21 mouse cellular contexts compared by ENCODE assay signal in genomic region chr17:50069205-50069604, GRCm38 (mm10).
DNase-seq lines count a peak whose midpoint lies in the region; ATAC-seq and TF ChIP-seq lines count a peak whose summit lies in the region.
"Had no signal": no experiment of that assay in that cellular context is flagged by ENCODE, and none has a peak within 500 bp of the region (broad histone marks: within the 10 kb centered on the region; RNA-seq: fewer than 3 reads in every experiment).

No protein-coding gene starts in this region.

- peaks cover 33 to 81% of the 10 kb centered on the region in 2 experiments for H3K4me1 ChIP-seq in CH12.LX (ENCODE audit: control insufficient read depth in 1 of 2, insufficient read depth in 2 of 2)
- peaks cover 52% of the 10 kb centered on the region for H3K4me1 ChIP-seq in liver, embryonic 13.5 days (replicated peaks)
- H3K4me1 ChIP-seq in kidney, embryonic 16.5 days (ENCODE audit: insufficient read depth, low read length) = 0 out of 2 replicates have a peak, but pooled peaks cover 4% of the 10 kb centered on the region
- H3K4me1 ChIP-seq in hindbrain, embryonic 10.5 days (replicated peaks) = peaks cover 7% of the 10 kb centered on the region
- H3K4me1 ChIP-seq: midbrain, embryonic 12.5 days had no signal

- no peak for TF ChIP-seq RAD21 in CH12.LX (IDR thresholded peaks at IDR 0.05; ENCODE audit: low read depth, low read length)

- no peaks in the 10 kb centered on the region for H3K9me3 ChIP-seq in CH12.LX (replicated peaks; ENCODE audit: low read length)
- H3K9me3 ChIP-seq in liver, embryonic 13.5 days (replicated peaks) = no peaks in the 10 kb centered on the region
- no peaks in the 10 kb centered on the region for H3K9me3 ChIP-seq in kidney, embryonic 16.5 days (ENCODE audit: low read length)
- H3K9me3 ChIP-seq in hindbrain, embryonic 10.5 days = no peaks in the 10 kb centered on the region
- H3K9me3 ChIP-seq: forebrain, embryonic 10.5 days; hindbrain, embryonic 15.5 days; midbrain, embryonic 12.5 days; neural tube, embryonic 15.5 days had no signal

- in situ Hi-C loops in CH12.LX (cut with MboI; ENCODE audit: low pct_ligation_motif_present, low pct_unique_long_range_greater_than_20kb, low sequenced_read_pairs) = no loop called here

- 69% methylated on average over 5 of the region's 5 CpGs for WGBS in liver, embryonic 13.5 days (ENCODE audit: insufficient replicate concordance)
- 72% methylated on average over 5 of the region's 5 CpGs for WGBS in kidney, embryonic 16.5 days
- 88% methylated on average over 5 of the region's 5 CpGs for WGBS in hindbrain, embryonic 10.5 days

- dilution Hi-C loops in CH12.LX (cut with MboI; ENCODE audit: extremely low pct_ligation_motif_present, extremely low pct_unique_long_range_greater_than_20kb, low sequenced_read_pairs) = no loop called here

- no peak for ATAC-seq in liver, embryonic 13.5 days (ENCODE audit: low read depth)
- no peak for ATAC-seq in kidney, embryonic 16.5 days (ENCODE audit: low FRiP score, low TSS enrichment)
- ATAC-seq: Patski had no signal

- no peak for TF ChIP-seq CTCF in CH12.LX (conservative IDR thresholded peaks at IDR 0.05 in 1 of 2, IDR thresholded peaks at IDR 0.05 in 1 of 2; ENCODE audit: low read depth in 2 of 2, low read length in 2 of 2)

- H3K36me3 ChIP-seq in CH12.LX (replicated peaks in 1 of 2; ENCODE audit: control insufficient read depth in 1 of 2, insufficient read depth in 1 of 2, low read length in 1 of 2) = peaks cover 29% of the 10 kb centered on the region in 2 experiments
- no peaks in the 10 kb centered on the region for H3K36me3 ChIP-seq in liver, embryonic 13.5 days
- no peaks in the 10 kb centered on the region for H3K36me3 ChIP-seq in kidney, embryonic 16.5 days (ENCODE audit: insufficient read depth, low read length)
- no peaks in the 10 kb centered on the region for H3K36me3 ChIP-seq in hindbrain, embryonic 10.5 days
- H3K36me3 ChIP-seq: forebrain, embryonic 10.5 days; hindbrain, embryonic 15.5 days; midbrain, embryonic 12.5 days; neural tube, embryonic 15.5 days had no signal

- H3K27ac ChIP-seq in CH12.LX (ENCODE audit: insufficient read depth, low read depth) = peak overlapping the region; percentile 93
- H3K27ac ChIP-seq in liver, embryonic 13.5 days = peak overlapping the region; percentile 92
- no peak overlapping the region for H3K27ac ChIP-seq in kidney, embryonic 16.5 days (ENCODE audit: low read length)
- H3K27ac ChIP-seq in hindbrain, embryonic 10.5 days = no peak overlapping the region
- H3K27ac ChIP-seq: forebrain, embryonic 10.5 days; hindbrain, embryonic 15.5 days; midbrain, embryonic 12.5 days; neural tube, embryonic 15.5 days had no signal

- peaks cover 20% of the 10 kb centered on the region for H3K79me2 ChIP-seq in CH12.LX (replicated peaks; ENCODE audit: control insufficient read depth, extremely low read depth, insufficient read depth, poor library complexity, severe bottlenecking)

- peak overlapping the region; percentile 26; the same call in 1 of the 2 replicates for H3K4me2 ChIP-seq in CH12.LX (ENCODE audit: insufficient read depth, low read depth, poor library complexity, severe bottlenecking)
- H3K4me2 ChIP-seq in liver, embryonic 13.5 days = peak overlapping the region; percentile 57
- no peak overlapping the region for H3K4me2 ChIP-seq in kidney, embryonic 16.5 days (replicated peaks; ENCODE audit: low read depth, low read length)
- H3K4me2 ChIP-seq: hindbrain, embryonic 15.5 days; midbrain, embryonic 12.5 days; neural tube, embryonic 15.5 days had no signal

- H3K4me3 ChIP-seq in CH12.LX (replicated peaks in 1 of 3; ENCODE audit: low read depth in 2 of 3, low read length in 2 of 3, poor library complexity in 1 of 3) = no peak overlapping the region
- H3K4me3 ChIP-seq in liver, embryonic 13.5 days (replicated peaks) = no peak overlapping the region
- H3K4me3 ChIP-seq in kidney, embryonic 16.5 days (ENCODE audit: low read length) = no peak overlapping the region
- H3K4me3 ChIP-seq in hindbrain, embryonic 10.5 days = no peak overlapping the region
- H3K4me3 ChIP-seq: forebrain, embryonic 10.5 days; hindbrain, embryonic 15.5 days; midbrain, embryonic 12.5 days; neural tube, embryonic 15.5 days had no signal

- intact Hi-C loops in left cerebral cortex, postnatal 14 days (cut with DNase I) = no loop called here

- H3K9ac ChIP-seq in CH12.LX (ENCODE audit: insufficient read depth, low read depth) = no peak overlapping the region; the same call in 1 of the 2 replicates
- H3K9ac ChIP-seq in liver, embryonic 13.5 days = no peak overlapping the region; the same call in 1 of the 2 replicates
- H3K9ac ChIP-seq in kidney, embryonic 16.5 days (replicated peaks; ENCODE audit: low read length) = no peak overlapping the region
- H3K9ac ChIP-seq: hindbrain, embryonic 15.5 days; midbrain, embryonic 12.5 days; neural tube, embryonic 15.5 days had no signal

- no peaks in the 10 kb centered on the region for H3K27me3 ChIP-seq in CH12.LX (replicated peaks)
- H3K27me3 ChIP-seq in liver, embryonic 13.5 days = no peaks in the 10 kb centered on the region
- H3K27me3 ChIP-seq in kidney, embryonic 16.5 days (ENCODE audit: insufficient read depth, low read length) = no peaks in the 10 kb centered on the region
- no peaks in the 10 kb centered on the region for H3K27me3 ChIP-seq in hindbrain, embryonic 10.5 days (ENCODE audit: insufficient read depth, poor library complexity, severe bottlenecking)
- H3K27me3 ChIP-seq: hindbrain, embryonic 15.5 days; midbrain, embryonic 12.5 days; neural tube, embryonic 15.5 days; Patski had no signal

- peak; percentile 10 to 65 for DNase-seq in frontal cortex, adult 2 months (ENCODE audit: extremely low spot score in 1 of 2, low spot score in 1 of 2)
- no peak for DNase-seq in frontal cortex, postnatal 10 days (ENCODE audit: low spot score in 2 of 2)
- DNase-seq in left cerebral cortex, postnatal 14 days (ENCODE audit: low spot score in 2 of 2) = peak; percentile 24 to 52
- no peak for DNase-seq in left cerebral cortex, adult 11 months (ENCODE audit: low spot score)
- peak; percentile 54 for DNase-seq in CH12.LX (ENCODE audit: extremely low read depth)
- DNase-seq in liver, embryonic 13.5 days = no peak
- DNase-seq in hindbrain, embryonic 10.5 days (ENCODE audit: low spot score) = no peak
- DNase-seq: adrenal gland, adult 8-10 months; cerebellum, adult 18-20 months; cerebellum, postnatal 14 days; gastrocnemius, postnatal 14 days; heart, postnatal 36 days; kidney, adult 2 months; kidney, postnatal 10 days; lung, postnatal 10 days had no signal

- TF ChIP-seq EP300 in CH12.LX (IDR thresholded peaks at IDR 0.05; ENCODE audit: low read length) = no peak

- no peak; the same call in 1 of the 2 replicates for TF ChIP-seq POLR2A in CH12.LX (IDR thresholded peaks at IDR 0.05; ENCODE audit: low read depth, low read length)

TF ChIP-seq in CH12.LX, 34 proteins besides CTCF, POLR2A, EP300 and RAD21:
- TF ChIP-seq POLR2AphosphoS2 (IDR thresholded peaks at IDR 0.05; ENCODE audit: low read depth, low read length) = peak; percentile 10; the same call in 1 of the 2 replicates
- no peak for TF ChIP-seq JUN (IDR thresholded peaks at IDR 0.05; ENCODE audit: insufficient read depth, low read depth, low read length)
- 0 out of 2 replicates have a peak, but pooled peaks have one; percentile 14 for TF ChIP-seq MAZ (IDR thresholded peaks at IDR 0.05; ENCODE audit: low read depth, low read length)
- TF ChIP-seq ZNF384 (IDR thresholded peaks at IDR 0.05; ENCODE audit: low read depth, low read length) = 0 out of 2 replicates have a peak, but pooled peaks have one; percentile 15

Comparison
In these comparisons a context has a peak if more than half of its experiments do, and no peak if none do; other contexts are left out.
1. DNase-seq: peak in frontal cortex, adult 2 months (2 of 2), left cerebral cortex, postnatal 14 days (2 of 2) and CH12.LX (single experiment); none in frontal cortex, postnatal 10 days (0 of 2), left cerebral cortex, adult 11 months (single experiment), liver, embryonic 13.5 days (single experiment) and hindbrain, embryonic 10.5 days (single experiment).
2. H3K27ac ChIP-seq: peak in CH12.LX (single experiment) and liver, embryonic 13.5 days (single experiment); none in kidney, embryonic 16.5 days (single experiment) and hindbrain, embryonic 10.5 days (single experiment).